Mouse (Mus musculus) thymus, postnatal 10 days (tissue): ENCODE results near the gene Trim62.
A peak's percentile ranks its signal among the peaks of the same experiment; 100 is the strongest.

Experiments
- DNase-seq, 2 experiments: peaks; one replicate each; pipeline ENCODE4 v3.0.0; 2021; ENCODE audit warnings: low spot score in 2 of 2

The Trim62 gene

GRCm38 (mm10) chr4:128909378-128909831 is 26.0 kb downstream of the Trim62 start:
- no peak for DNase-seq

- DNase-seq = no peak
These were observed 27.1 kb downstream of the Trim62 start for GRCm38 (mm10) chr4:128910276-128911063.

GRCm38 (mm10) chr4:128912085-128912484 is 28.7 kb downstream of the Trim62 start:
- no peak for DNase-seq

- DNase-seq = no peak
These were observed 30.4 kb downstream of the Trim62 start for GRCm38 (mm10) chr4:128913794-128914193.

GRCm38 (mm10) chr4:128917119-128917518 is 33.7 kb downstream of the Trim62 start:
- DNase-seq = no peak

GRCm38 (mm10) chr4:128917756-128918155 is 34.4 kb downstream of the Trim62 start:
- DNase-seq = no peak

- DNase-seq = no peak
These were observed 34.8 kb downstream of the Trim62 start for GRCm38 (mm10) chr4:128918187-128918586.

GRCm38 (mm10) chr4:128919106-128919505 is 35.7 kb downstream of the Trim62 start:
- DNase-seq = no peak

- DNase-seq = no peak
These were observed 40.2 kb downstream of the Trim62 start for GRCm38 (mm10) chr4:128923603-128924002.

GRCm38 (mm10) chr4:128924841-128925606 is 41.6 kb downstream of the Trim62 start:
- peak; percentile 43 to 73 for DNase-seq

- no peak for DNase-seq
These were observed 49.4 kb downstream of the Trim62 start for GRCm38 (mm10) chr4:128932783-128933182.

- DNase-seq = no peak
These were observed 52.2 kb downstream of the Trim62 start for GRCm38 (mm10) chr4:128935595-128935994.

GRCm38 (mm10) chr4:128942346-128942745 is 59.0 kb downstream of the Trim62 start:
- DNase-seq = no peak

- no peak for DNase-seq
These were observed 63.4 kb downstream of the Trim62 start for GRCm38 (mm10) chr4:128946736-128947135.

GRCm38 (mm10) chr4:128947326-128947933 is 64.0 kb downstream of the Trim62 start:
- DNase-seq = no peak

GRCm38 (mm10) chr4:128948137-128948674 is 64.8 kb downstream of the Trim62 start:
- DNase-seq = peak in 1 of 2 experiments; percentile 58

GRCm38 (mm10) chr4:128949470-128950005 is 66.2 kb downstream of the Trim62 start:
- DNase-seq = no peak

GRCm38 (mm10) chr4:128950461-128950860 is 67.1 kb downstream of the Trim62 start:
- no peak for DNase-seq

GRCm38 (mm10) chr4:128953851-128954250 is 70.5 kb downstream of the Trim62 start:
- no peak for DNase-seq

GRCm38 (mm10) chr4:128957155-128957911 is 74.0 kb downstream of the Trim62 start:
- peak in 1 of 2 experiments; percentile 39 for DNase-seq

GRCm38 (mm10) chr4:128958156-128958555 is 74.8 kb downstream of the Trim62 start:
- no peak for DNase-seq
